Comparison of ENCODE assay signal across 13 mouse cellular contexts in the genomic region with DNA sequence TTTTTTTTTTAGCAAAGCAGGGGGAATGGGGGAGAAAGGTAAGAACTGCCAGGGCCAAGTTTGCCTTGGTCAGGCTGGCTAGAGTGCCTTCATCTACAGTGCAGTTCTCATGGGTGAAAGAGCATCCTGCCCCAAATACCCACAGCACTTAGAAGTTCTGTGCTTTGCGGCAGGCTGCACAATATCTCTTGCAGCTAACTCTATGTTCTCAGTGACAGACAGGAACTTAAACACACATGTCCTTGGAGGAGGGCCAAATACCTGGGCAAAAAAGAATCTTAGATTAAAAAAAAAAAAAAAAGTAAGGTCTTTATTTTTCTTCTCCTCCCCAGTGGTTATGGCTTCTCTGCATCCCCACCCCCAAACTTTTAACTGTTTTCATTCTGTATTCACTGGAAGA.
"Had no signal": no experiment of that assay in that cellular context is flagged by ENCODE, and none has a peak within 500 bp of the region (broad histone marks: within the 10 kb centered on the region; RNA-seq: fewer than 3 reads in every experiment).

No protein-coding gene starts in this region.

- H3K27me3 ChIP-seq: kidney, embryonic 15.5 days; limb, embryonic 15.5 days; midbrain, embryonic 12.5 days had no signal

- H3K4me3 ChIP-seq: kidney, embryonic 15.5 days; limb, embryonic 15.5 days; midbrain, embryonic 12.5 days had no signal

- H3K9ac ChIP-seq: kidney, embryonic 15.5 days; limb, embryonic 15.5 days; liver, embryonic 14.5 days; midbrain, embryonic 12.5 days had no signal

- ATAC-seq: midbrain, embryonic 16.5 days had no signal

- H3K36me3 ChIP-seq: kidney, embryonic 15.5 days; limb, embryonic 15.5 days; midbrain, embryonic 12.5 days had no signal

- H3K9me3 ChIP-seq: kidney, embryonic 15.5 days; limb, embryonic 15.5 days; midbrain, embryonic 12.5 days had no signal

- H3K4me2 ChIP-seq: kidney, embryonic 15.5 days; limb, embryonic 15.5 days; midbrain, embryonic 12.5 days had no signal

- H3K27ac ChIP-seq: kidney, embryonic 15.5 days; liver, embryonic 14.5 days; macrophage; midbrain, embryonic 12.5 days had no signal

- DNase-seq: kidney, adult 2 months; kidney, postnatal 25 days; lung, adult 18-20 months; lung, postnatal 14 days; right cerebral cortex, postnatal 14 days; thymus, adult 18-20 months; thymus, postnatal 14 days had no signal
